Mouse (Mus musculus) MEL (cell line): ENCODE data around the gene Gm49601. TPM values are rescaled to one million over a fixed set of nuclear protein-coding genes. Genes with fewer than 3 reads are reported as not detected.

Experiments used
- DNase-seq: peaks from one replicate; pipeline ENCODE4 v3.0.0; 2011; ENCODE audit warnings: low read depth, low spot score
- H3K27ac ChIP-seq: 2 replicates; pipeline ENCODE4 v1.5.1; 2012; ENCODE audit warnings: low read depth, mild to moderate bottlenecking, control low read depth, low read length, moderate library complexity; ENCODE audit not compliant: control insufficient read depth
- H3K27me3 ChIP-seq, 2 experiments: fragments of 150-350 bp in 1 of 2; sonication (generic) in 1 of 2; 2 replicates each; pipeline ENCODE4 v1.6.1; 2012; ENCODE audit warnings: low read length in 2 of 2, mild to moderate bottlenecking in 2 of 2, improper control_type of control experiment in 1 of 2, moderate library complexity in 1 of 2; ENCODE audit not compliant: insufficient read depth in 2 of 2, control insufficient read depth in 1 of 2
- H3K36me3 ChIP-seq, 2 experiments: 2 replicates each; pipeline ENCODE4 v1.6.1; 2012 to 2014; ENCODE audit warnings: low read length in 2 of 2, improper control_type of control experiment in 1 of 2, inconsistent platforms in 1 of 2, mild to moderate bottlenecking in 1 of 2; ENCODE audit not compliant: insufficient read depth in 2 of 2, control insufficient read depth in 1 of 2
- H3K4me1 ChIP-seq, 2 experiments: fragments of 150-350 bp in 1 of 2; sonication (generic) in 1 of 2; 2 replicates each; pipeline ENCODE4 v1.6.1; 2012; ENCODE audit warnings: low read length in 2 of 2, improper control_type of control experiment in 1 of 2, mild to moderate bottlenecking in 1 of 2; ENCODE audit not compliant: insufficient read depth in 2 of 2, control insufficient read depth in 1 of 2
- H3K4me3 ChIP-seq, 2 experiments: fragments of 150-350 bp in 1 of 2; sonication (generic) in 1 of 2; 2 replicates each; pipeline ENCODE4 v1.5.1; 2012; ENCODE audit warnings: low read depth in 2 of 2, low read length in 2 of 2, mild to moderate bottlenecking in 2 of 2, moderate library complexity in 2 of 2, control low read depth in 1 of 2, improper control_type of control experiment in 1 of 2; ENCODE audit not compliant: control insufficient read depth in 1 of 2, insufficient read depth in 1 of 2
- H3K79me2 ChIP-seq: 2 replicates; pipeline ENCODE4 v1.6.1; 2012; ENCODE audit warnings: mild to moderate bottlenecking, low read length, moderate library complexity; ENCODE audit not compliant: control insufficient read depth, poor library complexity, insufficient read depth
- H3K9ac ChIP-seq: 2 replicates; pipeline ENCODE4 v1.6.1; 2012; ENCODE audit warnings: low read depth, mild to moderate bottlenecking, control low read depth, low read length, moderate library complexity; ENCODE audit not compliant: control insufficient read depth, poor library complexity, severe bottlenecking
- H3K9me3 ChIP-seq: fragments of 150-350 bp; sonication (generic); replicated peaks from 2 replicates; pipeline ENCODE4 v1.6.1; 2012; ENCODE audit warnings: mild to moderate bottlenecking, low read length, improper control_type of control experiment, moderate library complexity; ENCODE audit not compliant: insufficient read depth
- CHD1 ChIP-seq: IDR thresholded peaks from 2 replicates; pipeline ENCODE4 v1.6.1; 2012; ENCODE audit warnings: low read depth, mild to moderate bottlenecking, inconsistent platforms, low read length, improper control_type of control experiment
- CTCF ChIP-seq, 3 experiments: IDR thresholded peaks in 2 of 3; conservative IDR thresholded peaks in 1 of 3; 2 replicates each; pipeline ENCODE4 v1.5.1; 2011 to 2012; ENCODE audit warnings: low read length in 3 of 3, low read depth in 2 of 3, mild to moderate bottlenecking in 2 of 3, improper control_type of control experiment in 1 of 3, inconsistent platforms in 1 of 3, mixed read lengths in 1 of 3, moderate library complexity in 1 of 3; ENCODE audit not compliant: control insufficient read depth in 1 of 3, insufficient read depth in 1 of 3, poor library complexity in 1 of 3, severe bottlenecking in 1 of 3
- E2F4 ChIP-seq: IDR thresholded peaks from 2 replicates; pipeline ENCODE4 v1.6.1; 2011; ENCODE audit warnings: low read depth, low read length, improper control_type of control experiment, borderline replicate concordance
- ELF1 ChIP-seq: IDR thresholded peaks from 2 replicates; pipeline ENCODE4 v1.6.1; 2014; ENCODE audit warnings: low read depth, mild to moderate bottlenecking, inconsistent platforms, low read length, improper control_type of control experiment, moderate library complexity
- EP300 ChIP-seq, 2 experiments: IDR thresholded peaks; 2 replicates each; pipeline ENCODE4 v1.6.1; 2011; ENCODE audit warnings: improper control_type of control experiment in 2 of 2, low read length in 2 of 2, low read depth in 1 of 2, mild to moderate bottlenecking in 1 of 2
- ETS1 ChIP-seq: IDR thresholded peaks from 2 replicates; pipeline ENCODE4 v1.6.1; 2012; ENCODE audit warnings: low read depth, mild to moderate bottlenecking, inconsistent platforms, low read length, improper control_type of control experiment, moderate library complexity
- GABPA ChIP-seq: IDR thresholded peaks from 2 replicates; pipeline ENCODE4 v1.6.1; 2012; ENCODE audit warnings: low read depth, mild to moderate bottlenecking, inconsistent platforms, low read length, improper control_type of control experiment, moderate library complexity
- HCFC1 ChIP-seq: IDR thresholded peaks from 2 replicates; pipeline ENCODE4 v1.6.1; 2012; ENCODE audit warnings: low read depth, mild to moderate bottlenecking, inconsistent platforms, low read length, improper control_type of control experiment, moderate library complexity
- JUND ChIP-seq: IDR thresholded peaks from 2 replicates; pipeline ENCODE4 v1.6.1; 2011; ENCODE audit warnings: low read depth, mild to moderate bottlenecking, improper control_type of control experiment, low read length
- KAT2A ChIP-seq: conservative IDR thresholded peaks from 2 replicates; pipeline ENCODE4 v1.6.1; 2012; ENCODE audit warnings: low read depth, low read length, improper control_type of control experiment, inconsistent platforms
- MAX ChIP-seq: IDR thresholded peaks from 2 replicates; pipeline ENCODE4 v1.6.1; 2011; ENCODE audit warnings: low read length, improper control_type of control experiment
- MXI1 ChIP-seq: IDR thresholded peaks from 2 replicates; pipeline ENCODE4 v1.6.1; 2011; ENCODE audit warnings: mild to moderate bottlenecking, low read depth, low read length, improper control_type of control experiment
- MYC ChIP-seq: IDR thresholded peaks from 2 replicates; pipeline ENCODE4 v1.6.1; 2011; ENCODE audit warnings: low read depth, mild to moderate bottlenecking, low read length, improper control_type of control experiment, moderate library complexity
- NRF1 ChIP-seq: IDR thresholded peaks from 2 replicates; pipeline ENCODE4 v1.6.1; 2014; ENCODE audit warnings: low read depth, mild to moderate bottlenecking, inconsistent platforms, low read length, improper control_type of control experiment, moderate library complexity; ENCODE audit not compliant: poor library complexity, insufficient read depth, severe bottlenecking
- POLR2A ChIP-seq, 2 experiments: IDR thresholded peaks; 2 replicates each; pipeline ENCODE4 v1.6.1; 2011 to 2012; ENCODE audit warnings: low read length in 2 of 2, mild to moderate bottlenecking in 2 of 2, control low read depth in 1 of 2, improper control_type of control experiment in 1 of 2, low read depth in 1 of 2, moderate library complexity in 1 of 2; ENCODE audit not compliant: control insufficient read depth in 1 of 2, insufficient read depth in 1 of 2, poor library complexity in 1 of 2
- POLR2AphosphoS2 ChIP-seq: IDR thresholded peaks from 2 replicates; pipeline ENCODE4 v1.6.1; 2011; ENCODE audit warnings: low read length, improper control_type of control experiment
- RAD21 ChIP-seq: IDR thresholded peaks from 2 replicates; pipeline ENCODE4 v1.6.1; 2011; ENCODE audit warnings: mild to moderate bottlenecking, low read depth, low read length, improper control_type of control experiment
- RCOR1 ChIP-seq: IDR thresholded peaks from 2 replicates; pipeline ENCODE4 v1.6.1; 2012; ENCODE audit warnings: low read depth, mild to moderate bottlenecking, inconsistent platforms, low read length, improper control_type of control experiment
- SIN3A ChIP-seq: IDR thresholded peaks from 2 replicates; pipeline ENCODE4 v1.6.1; 2012; ENCODE audit warnings: low read length, improper control_type of control experiment, inconsistent platforms
- TBP ChIP-seq: IDR thresholded peaks from 2 replicates; pipeline ENCODE4 v1.8.0; 2011; ENCODE audit warnings: low read depth, low read length, improper control_type of control experiment
- USF1 ChIP-seq: IDR thresholded peaks from 2 replicates; pipeline ENCODE4 v1.6.1; 2014; ENCODE audit warnings: low read depth, mild to moderate bottlenecking, inconsistent platforms, low read length, improper control_type of control experiment, moderate library complexity
- ZC3H11A ChIP-seq: IDR thresholded peaks from 2 replicates; pipeline ENCODE4 v1.6.1; 2012; ENCODE audit warnings: low read depth, mild to moderate bottlenecking, inconsistent platforms, low read length, improper control_type of control experiment
- ZKSCAN1 ChIP-seq: IDR thresholded peaks from 2 replicates; pipeline ENCODE4 v1.6.1; 2012; ENCODE audit warnings: low read depth, mild to moderate bottlenecking, inconsistent platforms, low read length, improper control_type of control experiment, moderate library complexity
- ZNF384 ChIP-seq: IDR thresholded peaks from 2 replicates; pipeline ENCODE4 v1.6.1; 2012; ENCODE audit warnings: low read depth, mild to moderate bottlenecking, inconsistent platforms, low read length, improper control_type of control experiment
- polyA plus RNA-seq, 2 experiments: library from polyadenylated mRNA; stranded (reverse) in 1 of 2; unstranded in 1 of 2; fragments of >175 nt in 1 of 2; fragments of >200 nt in 1 of 2; gene quantifications; 2 replicates each; pipeline versions ENCODE4 v1.2.1 to v1.2.4; 2012; ENCODE audit warnings: low replicate concordance in 2 of 2, low read depth in 1 of 2; ENCODE audit not compliant: insufficient read length in 2 of 2, insufficient read depth in 1 of 2, missing spikeins in 1 of 2
- total RNA-seq: library from RNA; depleted of rRNA; stranded (reverse); fragments of 300-350 nt; gene quantifications from 2 replicates; pipeline ENCODE4 v1.2.3, GENCODE M21; 2012

Gene Gm49601
- total and polyA plus RNA-seq, 3 experiments: 1.5 to 4.6 TPM; not detected in 1

DNA sequence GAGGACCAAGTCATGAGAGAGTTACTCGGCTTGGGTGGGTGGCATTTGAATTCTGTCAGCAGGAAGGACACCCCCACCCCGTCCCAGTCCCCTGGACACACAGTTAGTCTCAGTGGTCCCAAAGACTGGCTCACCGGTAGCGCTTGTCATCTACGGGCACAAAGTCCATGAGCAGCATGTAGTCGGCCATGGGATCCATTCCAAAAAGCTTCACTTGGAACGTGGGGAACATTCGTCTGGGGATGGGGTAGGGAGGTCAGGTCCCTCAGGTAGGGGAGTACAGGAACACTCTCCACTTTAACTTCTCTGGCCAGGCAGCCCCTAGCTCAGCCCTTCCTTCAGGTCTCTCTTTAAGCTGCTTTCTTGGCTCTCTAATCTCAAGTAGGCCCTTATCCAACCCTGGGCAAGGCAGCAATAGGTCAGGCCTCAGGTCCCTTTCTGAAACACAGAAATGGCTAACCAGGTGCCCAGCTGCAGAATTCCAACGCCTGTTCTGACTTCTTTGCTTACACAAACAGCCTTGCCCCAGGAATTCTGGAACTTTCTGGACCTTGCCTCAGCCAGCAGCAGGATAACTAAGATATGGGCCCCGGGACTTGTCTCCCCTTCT, 41.2 kb downstream of the Gm49601 start:
- Histone ChIP-seq H3K27ac (no peak overlapping the region), H3K9me3 (no peaks in the 10 kb centered on the region)
- TF ChIP-seq NRF1 (no peak), E2F4 (no peak)
- TF ChIP-seq, all 39 proteins: peak for 0
- DNase-seq: no peak
- H3K79me2 ChIP-seq: no peaks in the 10 kb centered on the region
- H3K36me3 ChIP-seq: no peaks in the 10 kb centered on the region
- H3K4me1 ChIP-seq: no peaks in the 10 kb centered on the region
- H3K27me3 ChIP-seq: no peaks in the 10 kb centered on the region
- no peak overlapping the region for H3K9ac ChIP-seq
- no peak overlapping the region for H3K4me3 ChIP-seq

DNA sequence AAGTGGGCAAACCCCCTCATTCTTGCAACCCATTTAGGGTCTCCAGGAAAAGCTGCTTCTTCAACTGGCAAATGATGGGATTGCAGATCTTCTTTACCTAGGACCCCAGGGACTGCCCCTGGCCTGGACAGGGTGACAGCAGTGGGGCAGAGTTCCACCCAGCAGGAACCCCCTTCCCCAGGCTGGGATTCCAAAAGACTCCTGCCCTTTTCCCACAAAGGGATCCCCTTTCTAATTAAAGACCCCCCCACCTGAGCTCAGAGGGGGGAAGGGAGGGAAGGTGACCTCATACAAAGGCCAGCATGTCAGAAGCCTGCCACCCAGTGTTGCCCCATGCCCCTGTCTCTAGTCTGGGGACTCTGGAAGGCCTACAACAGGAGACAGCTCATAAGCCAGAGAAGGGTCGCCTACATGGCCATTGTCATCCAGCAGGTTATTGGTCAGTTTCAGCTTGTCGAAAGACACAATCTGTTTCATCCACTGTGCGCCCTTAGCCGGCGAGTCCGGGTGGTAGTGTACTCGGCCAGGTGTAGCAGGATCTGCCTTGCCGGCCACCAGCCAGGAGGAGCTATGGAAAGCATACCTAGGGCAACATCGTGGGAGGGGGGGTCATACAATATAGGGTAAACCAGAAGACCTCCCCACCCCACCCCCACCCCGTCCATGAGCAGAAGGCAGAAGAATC, 42.4 kb downstream of the Gm49601 start:
- Histone ChIP-seq H3K79me2 (no peaks in the 10 kb centered on the region), H3K9ac (no peak overlapping the region), H3K36me3 (no peaks in the 10 kb centered on the region), H3K27ac (no peak overlapping the region), H3K27me3 (no peaks in the 10 kb centered on the region), H3K4me1 (no peaks in the 10 kb centered on the region), H3K4me3 (no peak overlapping the region), H3K9me3 (no peaks in the 10 kb centered on the region)
- no peak for DNase-seq
- TF ChIP-seq ZKSCAN1: no peak
- TF ChIP-seq ZNF384: no peak
- TF ChIP-seq ELF1: no peak
- no peak for TF ChIP-seq SIN3A
- TF ChIP-seq GABPA: no peak
- no peak for TF ChIP-seq CTCF (IDR thresholded peaks at IDR 0.05 in 2 of 3, conservative IDR thresholded peaks at IDR 0.05 in 1 of 3; ENCODE audit: control insufficient read depth in 1 of 3, insufficient read depth in 1 of 3, low read depth in 2 of 3, low read length in 3 of 3, poor library complexity in 1 of 3, severe bottlenecking in 1 of 3)
- no peak for TF ChIP-seq USF1
- no peak for TF ChIP-seq HCFC1
- no peak for TF ChIP-seq ETS1
- TF ChIP-seq CHD1: no peak
- no peak for TF ChIP-seq RAD21
- no peak for TF ChIP-seq MXI1

DNA sequence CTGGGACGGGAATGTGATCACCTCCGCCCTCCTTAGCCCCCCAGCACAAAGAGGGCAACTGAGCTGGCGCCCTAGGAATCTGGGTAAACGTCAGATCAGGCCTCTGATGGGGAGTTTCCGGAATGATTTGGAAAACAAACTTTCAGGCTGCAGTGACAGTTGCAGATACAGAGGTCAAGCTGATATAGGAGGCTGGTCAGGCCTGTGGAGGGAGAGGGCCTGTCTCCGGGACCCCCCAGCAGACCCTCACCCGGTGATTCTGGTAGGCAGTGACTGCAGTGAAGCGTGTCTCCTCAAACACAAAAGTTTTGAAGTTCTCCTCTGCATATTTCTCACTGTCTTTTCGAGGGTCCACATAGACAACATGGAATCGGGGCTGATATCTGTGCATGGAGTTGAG, 43.1 kb downstream of the Gm49601 start:
- Histone ChIP-seq H3K27me3 (no peaks in the 10 kb centered on the region), H3K9me3 (no peaks in the 10 kb centered on the region)
- TF ChIP-seq EP300 (IDR thresholded peaks at IDR 0.05; ENCODE audit: low read depth in 1 of 2, low read length in 2 of 2) (no peak), NRF1 (no peak), ZKSCAN1 (no peak), POLR2AphosphoS2 (no peak), TBP (no peak), MAX (no peak), JUND (no peak), ZNF384 (no peak), RCOR1 (no peak), MYC (no peak), CTCF (IDR thresholded peaks at IDR 0.05 in 2 of 3, conservative IDR thresholded peaks at IDR 0.05 in 1 of 3; ENCODE audit: control insufficient read depth in 1 of 3, insufficient read depth in 1 of 3, low read depth in 2 of 3, low read length in 3 of 3, poor library complexity in 1 of 3, severe bottlenecking in 1 of 3) (no peak), KAT2A (no peak), E2F4 (no peak), HCFC1 (no peak), ZC3H11A (no peak), POLR2A (IDR thresholded peaks at IDR 0.05; ENCODE audit: control insufficient read depth in 1 of 2, insufficient read depth in 1 of 2, low read depth in 1 of 2, low read length in 2 of 2, poor library complexity in 1 of 2) (no peak), GABPA (no peak), RAD21 (no peak)

More for the DNA sequence above, 43.1 kb downstream of the Gm49601 start:
- Histone ChIP-seq H3K79me2 (no peaks in the 10 kb centered on the region), H3K36me3 (no peaks in the 10 kb centered on the region), H3K4me1 (0 out of 4 replicates have a peak, but pooled peaks cover 0 to under 1% of the 10 kb centered on the region in 2 experiments), H3K9ac (no peak overlapping the region), H3K27ac (no peak overlapping the region), H3K4me3 (no peak overlapping the region)
- DNase-seq: no peak
